Mouse (Mus musculus) lung, postnatal 0 days (tissue): Measurements from ENCODE around the gene Agmo. TPM values are rescaled to one million over a fixed set of nuclear protein-coding genes. Genes with fewer than 3 reads are reported as not detected.

Experiments
- ATAC-seq: fragments of 200-750 bp; cut with Nextera tagmentation; 2 replicates; pipeline ENCODE4 v1.8.0; 2017; ENCODE audit warnings: moderate library complexity
- DNase-seq: peaks from one replicate; pipeline ENCODE4 v3.0.0-alpha.2; 2016; ENCODE audit warnings: low spot score
- H3K27ac ChIP-seq: fragments of 300-500 bp; sonication (generic); 2 replicates; pipeline ENCODE4 v1.5.1; 2014; ENCODE audit warnings: antibody characterized with exemption, mild to moderate bottlenecking, low read length, mixed read lengths
- H3K27me3 ChIP-seq: fragments of 300-500 bp; sonication (generic); replicated peaks from 2 replicates; pipeline ENCODE4 v1.6.1; 2014; ENCODE audit warnings: low read length, mixed read lengths; ENCODE audit not compliant: insufficient read depth
- H3K36me3 ChIP-seq: fragments of 300-500 bp; sonication (generic); 2 replicates; pipeline ENCODE4 v1.6.1; 2014; ENCODE audit warnings: low read length, mixed read lengths; ENCODE audit not compliant: insufficient read depth
- H3K4me1 ChIP-seq: fragments of 300-500 bp; sonication (generic); 2 replicates; pipeline ENCODE4 v1.6.1; 2014; ENCODE audit warnings: antibody characterized with exemption, low read depth, low read length, mixed read lengths; ENCODE audit not compliant: insufficient read depth
- H3K4me2 ChIP-seq: fragments of 300-500 bp; sonication (generic); replicated peaks from 2 replicates; pipeline ENCODE4 v1.6.1; 2014; ENCODE audit warnings: low read depth, mild to moderate bottlenecking, low read length, moderate library complexity, mixed read lengths
- H3K4me3 ChIP-seq: fragments of 300-500 bp; sonication (generic); 2 replicates; pipeline ENCODE4 v1.5.1; 2014; ENCODE audit warnings: low read depth, low read length
- H3K9ac ChIP-seq: fragments of 300-500 bp; sonication (generic); replicated peaks from 2 replicates; pipeline ENCODE4 v1.6.1; 2014; ENCODE audit warnings: low read depth, mild to moderate bottlenecking
- H3K9me3 ChIP-seq: fragments of 300-500 bp; sonication (generic); 2 replicates; pipeline ENCODE4 v1.6.1; 2016; ENCODE audit warnings: low read length, mixed read lengths
- CTCF ChIP-seq: IDR thresholded peaks from 2 replicates; pipeline ENCODE4 v1.5.1; 2016; ENCODE audit warnings: antibody characterized with exemption, mild to moderate bottlenecking
- EP300 ChIP-seq: IDR thresholded peaks from 2 replicates; pipeline ENCODE4 v1.6.1; 2016; ENCODE audit warnings: antibody characterized with exemption, mild to moderate bottlenecking, control low read depth
- WGBS: fragments of 180-500 bp; shearing (Covaris S2); extraction: QIAGEN DNeasy Blood & Tissue Kit; methylation state at CpG from one replicate; pipeline ENCODE4 v1.1.7; 2014; 5-methylcytosine and 5-hydroxymethylcytosine counted together
- polyA plus RNA-seq: library from polyadenylated mRNA; unstranded; fragments of >200 nt; fragmentation: Nextera tagmentation; extraction: Ambion mirVana; gene quantifications from 2 replicates; pipeline ENCODE4 v1.2.1, GENCODE M21; 2015

Agmo gene
- polyA plus RNA-seq = 2.7 and 3.0 TPM in 2 replicates

GRCm38 (mm10) chr12:37241566-37242021 is at the start of gene Agmo:
TSS of gene Agmo (plus strand) at chr12:37241641.
- ATAC-seq = peak; percentile 26; the same call in 1 of the 2 replicates

GRCm38 (mm10) chr12:37231119-37231518 is 10.3 kb upstream of the Agmo start:
- no peak overlapping the region for H3K27ac ChIP-seq
- H3K4me3 ChIP-seq = no peak overlapping the region
- no peaks in the 10 kb centered on the region for H3K4me1 ChIP-seq
- no peaks in the 10 kb centered on the region for H3K9me3 ChIP-seq
- H3K4me2 ChIP-seq = no peak overlapping the region
- ATAC-seq (no peak), DNase-seq (no peak)
- no peaks in the 10 kb centered on the region for H3K27me3 ChIP-seq
- WGBS = 56% methylated on average over 1 of the region's 1 CpGs
- TF ChIP-seq EP300 (no peak), CTCF (no peak)
- no peaks in the 10 kb centered on the region for H3K36me3 ChIP-seq
- no peak overlapping the region for H3K9ac ChIP-seq

More at GRCm38 (mm10) chr12:37241566-37242021, at the start of gene Agmo:
- H3K36me3 ChIP-seq = no peaks in the 10 kb centered on the region
- TF ChIP-seq EP300 (peak; percentile 49; the same call in 1 of the 2 replicates), CTCF (no peak)
- no peaks in the 10 kb centered on the region for H3K27me3 ChIP-seq
- no peak within 1 kb of the TSS for H3K9ac ChIP-seq
- H3K4me1 ChIP-seq = 0 out of 2 replicates have a peak, but pooled peaks cover 4% of the 10 kb centered on the region
- no peaks in the 10 kb centered on the region for H3K9me3 ChIP-seq
- H3K4me3 ChIP-seq = 0 out of 2 replicates have a peak within 1 kb of the TSS, but pooled peaks have one; percentile 12
- peak; percentile 60 for DNase-seq
- peak within 1 kb of the TSS; percentile 71 for H3K27ac ChIP-seq
- WGBS = 25% methylated on average over 4 of the region's 4 CpGs
- peak within 1 kb of the TSS; percentile 41 for H3K4me2 ChIP-seq

- H3K4me2 ChIP-seq = peak overlapping the region; percentile 41; the same call in 1 of the 2 replicates
- 0 out of 2 replicates have a peak, but pooled peaks cover 4% of the 10 kb centered on the region for H3K4me1 ChIP-seq
- no peak overlapping the region for H3K4me3 ChIP-seq
- H3K36me3 ChIP-seq = no peaks in the 10 kb centered on the region
- H3K27ac ChIP-seq = peak overlapping the region; percentile 71; the same call in 1 of the 2 replicates
- DNase-seq = peak; percentile 60
- peak; percentile 35; the same call in 1 of the 2 replicates for ATAC-seq
- H3K9me3 ChIP-seq = no peaks in the 10 kb centered on the region
- no peaks in the 10 kb centered on the region for H3K27me3 ChIP-seq
- no peak overlapping the region for H3K9ac ChIP-seq
- TF ChIP-seq CTCF (no peak), EP300 (no peak)
- WGBS = 60% methylated on average over 5 of the region's 5 CpGs
Observed at GRCm38 (mm10) chr12:37240975-37241565, 371 bp upstream of the Agmo start.

- TF ChIP-seq CTCF (no peak), EP300 (no peak)
- DNase-seq (no peak), ATAC-seq (no peak)
- Histone ChIP-seq H3K9ac (no peak overlapping the region), H3K27me3 (no peaks in the 10 kb centered on the region), H3K36me3 (no peaks in the 10 kb centered on the region), H3K4me3 (no peak overlapping the region), H3K4me1 (0 out of 2 replicates have a peak, but pooled peaks cover 4% of the 10 kb centered on the region), H3K27ac (no peak overlapping the region), H3K9me3 (no peaks in the 10 kb centered on the region), H3K4me2 (no peak overlapping the region)
- WGBS = 68% methylated on average over 3 of the region's 3 CpGs
Observed at GRCm38 (mm10) chr12:37242484-37242883, 1.0 kb downstream of the Agmo start.

- no peak for DNase-seq
- H3K4me3 ChIP-seq = no peak overlapping the region
- H3K4me2 ChIP-seq = no peak overlapping the region
- no peak for ATAC-seq
- H3K36me3 ChIP-seq = no peaks in the 10 kb centered on the region
- no peak overlapping the region for H3K27ac ChIP-seq
- no peaks in the 10 kb centered on the region for H3K27me3 ChIP-seq
- H3K9me3 ChIP-seq = no peaks in the 10 kb centered on the region
- WGBS = 71% methylated on average over 1 of the region's 1 CpGs
- TF ChIP-seq EP300 (no peak), CTCF (no peak)
- no peak overlapping the region for H3K9ac ChIP-seq
- 0 out of 2 replicates have a peak, but pooled peaks cover 4% of the 10 kb centered on the region for H3K4me1 ChIP-seq
Observed at GRCm38 (mm10) chr12:37244876-37245275, 3.4 kb downstream of the Agmo start.

GRCm38 (mm10) chr12:37251688-37252087 is 10.2 kb downstream of the Agmo start:
- no peaks in the 10 kb centered on the region for H3K9me3 ChIP-seq
- H3K4me3 ChIP-seq = no peak overlapping the region
- ATAC-seq = no peak
- H3K36me3 ChIP-seq = no peaks in the 10 kb centered on the region
- no peak overlapping the region for H3K27ac ChIP-seq
- H3K9ac ChIP-seq = no peak overlapping the region
- DNase-seq = no peak
- H3K27me3 ChIP-seq = no peaks in the 10 kb centered on the region
- no peaks in the 10 kb centered on the region for H3K4me1 ChIP-seq
- H3K4me2 ChIP-seq = no peak overlapping the region
- TF ChIP-seq CTCF = no peak
- no peak for TF ChIP-seq EP300
- 89% methylated on average over 5 of the region's 5 CpGs for WGBS
